In genomic region chr1:167393281-167393680, GRCm38 (mm10) we compare ENCODE assay signal across 8 mouse cellular contexts. TPM values are rescaled to one million over a fixed set of nuclear protein-coding genes. Genes with fewer than 3 reads are reported as not detected.
DNase-seq lines count a peak whose midpoint lies in the region; ATAC-seq and TF ChIP-seq lines count a peak whose summit lies in the region.

No protein-coding gene starts in this region.

- no peak for TF ChIP-seq CTCF in bone marrow, adult 2 months (IDR thresholded peaks at IDR 0.05; ENCODE audit: control insufficient read depth, insufficient read depth, low read length)
- peak; percentile 26; the same call in 1 of the 2 replicates for TF ChIP-seq CTCF in forebrain, postnatal 0 days (IDR thresholded peaks at IDR 0.05; ENCODE audit: low read depth)
- no peak; the same call in 1 of the 2 replicates for TF ChIP-seq CTCF in liver, postnatal 0 days (IDR thresholded peaks at IDR 0.05; ENCODE audit: low read depth)

- H3K4me2 ChIP-seq in forebrain, postnatal 0 days (ENCODE audit: low read depth): peak overlapping the region; percentile 90
- peak overlapping the region; percentile 88 for H3K4me2 ChIP-seq in liver, postnatal 0 days (ENCODE audit: low read depth, low read length)

- no peak for TF ChIP-seq EP300 in liver, postnatal 0 days (IDR thresholded peaks at IDR 0.05; ENCODE audit: low read depth)

- under 1% methylated on average over 15 of the region's 15 CpGs for WGBS in bone marrow, adult 2 months
- 1% methylated on average over 15 of the region's 15 CpGs for WGBS in forebrain, postnatal 0 days
- under 1% methylated on average over 15 of the region's 15 CpGs for WGBS in liver, postnatal 0 days (ENCODE audit: insufficient replicate concordance)

- TF ChIP-seq POLR2A in bone marrow, adult 2 months (IDR thresholded peaks at IDR 0.05; ENCODE audit: borderline replicate concordance, control insufficient read depth, low read depth, low read length): no peak

- H3K9me3 ChIP-seq in forebrain, postnatal 0 days (ENCODE audit: low read length): no peaks in the 10 kb centered on the region
- no peaks in the 10 kb centered on the region for H3K9me3 ChIP-seq in liver, postnatal 0 days (ENCODE audit: low read length)

- H3K4me1 ChIP-seq in bone marrow, adult 2 months (ENCODE audit: control insufficient read depth, insufficient read depth, low read length): no peaks in the 10 kb centered on the region; the same call in 1 of the 2 replicates
- H3K4me1 ChIP-seq in forebrain, postnatal 0 days (ENCODE audit: insufficient read depth): no peaks in the 10 kb centered on the region
- H3K4me1 ChIP-seq in liver, postnatal 0 days (ENCODE audit: insufficient read depth): peaks cover 33% of the 10 kb centered on the region

- H3K27ac ChIP-seq in bone marrow, adult 2 months (ENCODE audit: control insufficient read depth, insufficient read depth, low read depth, low read length, poor library complexity): peak overlapping the region; percentile 2; the same call in 1 of the 2 replicates
- H3K27ac ChIP-seq in forebrain, postnatal 0 days (ENCODE audit: low read depth, low read length): peak overlapping the region; percentile 75
- H3K27ac ChIP-seq in liver, postnatal 0 days (ENCODE audit: low read depth): peak overlapping the region; percentile 63

- no peaks in the 10 kb centered on the region for H3K27me3 ChIP-seq in forebrain, postnatal 0 days (ENCODE audit: insufficient read depth, low read length)
- no peaks in the 10 kb centered on the region for H3K27me3 ChIP-seq in liver, postnatal 0 days (ENCODE audit: insufficient read depth, low read length)

- no peaks in the 10 kb centered on the region for H3K36me3 ChIP-seq in forebrain, postnatal 0 days (ENCODE audit: insufficient read depth)
- no peaks in the 10 kb centered on the region for H3K36me3 ChIP-seq in liver, postnatal 0 days (replicated peaks; ENCODE audit: insufficient read depth, low read length)

- peak; percentile 16 for ATAC-seq in forebrain, postnatal 0 days
- ATAC-seq in liver, postnatal 0 days: peak; percentile 42

- H3K9ac ChIP-seq in forebrain, postnatal 0 days: peak overlapping the region; percentile 56
- H3K9ac ChIP-seq in liver, postnatal 0 days (replicated peaks): peak overlapping the region; percentile 65

- peak overlapping the region; percentile 89 for H3K4me3 ChIP-seq in bone marrow, adult 2 months (replicated peaks; ENCODE audit: control insufficient read depth, low read depth, low read length)
- H3K4me3 ChIP-seq in forebrain, postnatal 0 days (ENCODE audit: low read depth, low read length): peak overlapping the region; percentile 69
- peak overlapping the region; percentile 67 for H3K4me3 ChIP-seq in liver, postnatal 0 days (ENCODE audit: low read depth, low read length)

- peak; percentile 15 for DNase-seq in layer of hippocampus, adult 9-11 months
- DNase-seq in layer of hippocampus, postnatal 14 days (ENCODE audit: low spot score in 2 of 2): no peak
- DNase-seq in forebrain, postnatal 0 days: peak; percentile 53
- DNase-seq in liver, postnatal 0 days: no peak
- no peak for DNase-seq in yolk sac, embryonic 10.5 days (ENCODE audit: low spot score)
- no peak for DNase-seq in left cerebral cortex, postnatal 10 days (ENCODE audit: extremely low spot score in 1 of 2, low spot score in 2 of 2)
- no peak for DNase-seq in gastrocnemius, postnatal 10 days

- intact Hi-C loops in left cerebral cortex, postnatal 10 days (cut with DNase I): no loop called here

RNA-seq across cellular contexts. Expression of gene Mgst3, which starts 0.4 kb away (rescaled TPM):
- 100 to 1,000 TPM; 113 to 115 TPM for total RNA-seq in layer of hippocampus, postnatal 14 days (2021)
- 101 and 121 TPM in 2 replicates for polyA plus RNA-seq in bone marrow, adult 2 months (2011; ENCODE audit: insufficient read depth, insufficient read length, low replicate concordance, missing spikeins)
- 192 and 268 TPM in 2 replicates for total RNA-seq in forebrain, postnatal 0 days (2014; rRNA removed)
- polyA plus RNA-seq in forebrain, postnatal 0 days (2015; fragmentation: Nextera tagmentation; extraction: Ambion mirVana): 243 and 282 TPM in 2 replicates
- 161 and 163 TPM in 2 replicates for polyA plus RNA-seq in liver, postnatal 0 days (2015; fragmentation: Nextera tagmentation; extraction: Ambion mirVana)
- total RNA-seq in left cerebral cortex, postnatal 10 days (2021): 100 to 1,000 TPM; 186 to 187 TPM
- 10 to 100 TPM; 25.3 to 27.2 TPM for total RNA-seq in gastrocnemius, postnatal 10 days (2021)

RNA-seq across cellular contexts. Expression of gene Aldh9a1, which starts 43.5 kb away (rescaled TPM):
- total RNA-seq in layer of hippocampus, postnatal 14 days (2021): 10 to 100 TPM; 19.5 to 22.5 TPM
- 14.1 and 23.8 TPM in 2 replicates for polyA plus RNA-seq in bone marrow, adult 2 months (2011; ENCODE audit: insufficient read depth, insufficient read length, low replicate concordance, missing spikeins)
- total RNA-seq in forebrain, postnatal 0 days (2014; rRNA removed): 13.2 and 18.7 TPM in 2 replicates
- 26.3 and 36.7 TPM in 2 replicates for polyA plus RNA-seq in forebrain, postnatal 0 days (2015; fragmentation: Nextera tagmentation; extraction: Ambion mirVana)
- polyA plus RNA-seq in liver, postnatal 0 days (2015; fragmentation: Nextera tagmentation; extraction: Ambion mirVana): 76.4 and 80.8 TPM in 2 replicates
- 10 to 100 TPM; 22.8 to 24.4 TPM for total RNA-seq in left cerebral cortex, postnatal 10 days (2021)
- total RNA-seq in gastrocnemius, postnatal 10 days (2021): 10 to 100 TPM in 1 of 2 experiments, 1 to 10 TPM in 1; 6.7 to 10.3 TPM

Comparison
In these comparisons a context has a peak if more than half of its experiments do, and no peak if none do; other contexts are left out.
1. DNase-seq: peak in layer of hippocampus, adult 9-11 months (single experiment) and forebrain, postnatal 0 days (single experiment); none in layer of hippocampus, postnatal 14 days (0 of 2), liver, postnatal 0 days (single experiment), yolk sac, embryonic 10.5 days (single experiment), left cerebral cortex, postnatal 10 days (0 of 2) and gastrocnemius, postnatal 10 days (single experiment).
2. H3K27ac ChIP-seq: peak in every context shown above with its lines; median percentile 75 in forebrain, postnatal 0 days; 63 in liver, postnatal 0 days; 2 in bone marrow, adult 2 months.
3. Peak in every context shown above with its lines, with median percentiles within 50 percentile points of each other: H3K4me3 ChIP-seq.